Mouse (Mus musculus) ovary, postnatal 10 days (tissue): ENCODE data around the gene Ankmy2.

Experiments
- DNase-seq: peaks from one replicate; pipeline ENCODE4 v3.0.0; 2022; ENCODE audit warnings: low spot score

Ankmy2 gene

GRCm38 (mm10) chr12:36156637-36157303 is at the start of gene Ankmy2:
TSS of gene Ankmy2 (plus strand) at chr12:36157114.
- peak; percentile 82 for DNase-seq

GRCm38 (mm10) chr12:36108442-36108841 is 48.5 kb upstream of the Ankmy2 start:
- DNase-seq = no peak

GRCm38 (mm10) chr12:36110457-36110856 is 46.5 kb upstream of the Ankmy2 start:
- no peak for DNase-seq

GRCm38 (mm10) chr12:36111110-36111509 is 45.8 kb upstream of the Ankmy2 start:
- no peak for DNase-seq

GRCm38 (mm10) chr12:36112081-36112480 is 44.8 kb upstream of the Ankmy2 start:
- no peak for DNase-seq

- no peak for DNase-seq
These were observed 39.8 kb upstream of the Ankmy2 start for GRCm38 (mm10) chr12:36117161-36117560.

GRCm38 (mm10) chr12:36119244-36119643 is 37.7 kb upstream of the Ankmy2 start:
- no peak for DNase-seq

- DNase-seq = no peak
These were observed 30.9 kb upstream of the Ankmy2 start for GRCm38 (mm10) chr12:36126049-36126448.

- no peak for DNase-seq
These were observed 27.1 kb upstream of the Ankmy2 start for GRCm38 (mm10) chr12:36129826-36130225.

- no peak for DNase-seq
These were observed 24.7 kb upstream of the Ankmy2 start for GRCm38 (mm10) chr12:36132254-36132653.

GRCm38 (mm10) chr12:36132668-36133067 is 24.2 kb upstream of the Ankmy2 start:
- DNase-seq = no peak

GRCm38 (mm10) chr12:36133547-36133946 is 23.4 kb upstream of the Ankmy2 start:
- no peak for DNase-seq

GRCm38 (mm10) chr12:36134111-36134510 is 22.8 kb upstream of the Ankmy2 start:
- no peak for DNase-seq

- DNase-seq = no peak
These were observed 21.5 kb upstream of the Ankmy2 start for GRCm38 (mm10) chr12:36135409-36135808.

- DNase-seq = no peak
These were observed 20.6 kb upstream of the Ankmy2 start for GRCm38 (mm10) chr12:36136285-36136684.

GRCm38 (mm10) chr12:36137192-36137591 is 19.7 kb upstream of the Ankmy2 start:
- DNase-seq = no peak

GRCm38 (mm10) chr12:36140401-36140800 is 16.5 kb upstream of the Ankmy2 start:
- DNase-seq = no peak

- DNase-seq = no peak
These were observed 10.5 kb upstream of the Ankmy2 start for GRCm38 (mm10) chr12:36146230-36147011.

GRCm38 (mm10) chr12:36150265-36150664 is 6.6 kb upstream of the Ankmy2 start:
- DNase-seq = no peak

GRCm38 (mm10) chr12:36150737-36151136 is 6.2 kb upstream of the Ankmy2 start:
- no peak for DNase-seq

GRCm38 (mm10) chr12:36155141-36155641 is 1.7 kb upstream of the Ankmy2 start:
- no peak for DNase-seq

GRCm38 (mm10) chr12:36156101-36156636 is 745 bp upstream of the Ankmy2 start:
- DNase-seq = no peak

- DNase-seq = no peak
These were observed 357 bp downstream of the Ankmy2 start for GRCm38 (mm10) chr12:36157304-36157637.
